Mouse (Mus musculus) bone marrow, adult 2 months (tissue): ENCODE data around the gene Gm28557.

Source experiments
- CTCF ChIP-seq: fragments of 200-500 bp; IDR thresholded peaks from 2 replicates; pipeline ENCODE4 v1.5.1; 2011; ENCODE audit warnings: low read length, control low read depth; ENCODE audit not compliant: control insufficient read depth, insufficient read depth
- POLR2A ChIP-seq: fragments of 200-500 bp; IDR thresholded peaks from 2 replicates; pipeline ENCODE4 v1.6.1; 2011; ENCODE audit warnings: low read depth, mild to moderate bottlenecking, control low read depth, low read length, borderline replicate concordance; ENCODE audit not compliant: control insufficient read depth

- TF ChIP-seq CTCF (no peak), POLR2A (no peak)
Measured at GRCm38 (mm10) chr13:67112096-67112495, 3.7 kb upstream of the Gm28557 start.
